Mouse (Mus musculus) lung, postnatal 0 days (tissue): ENCODE data around the gene Fras1.

Experiments used
- CTCF ChIP-seq: IDR thresholded peaks from 2 replicates; pipeline ENCODE4 v1.5.1; 2016; ENCODE audit warnings: antibody characterized with exemption, mild to moderate bottlenecking
- EP300 ChIP-seq: IDR thresholded peaks from 2 replicates; pipeline ENCODE4 v1.6.1; 2016; ENCODE audit warnings: antibody characterized with exemption, mild to moderate bottlenecking, control low read depth

- no peak for TF ChIP-seq CTCF
- TF ChIP-seq EP300 = no peak
Observed at GRCm38 (mm10) chr5:96457436-96457958, 83.7 kb downstream of the Fras1 start.
